Comparison of ENCODE assay signal across 21 mouse cellular contexts in the genomic region with DNA sequence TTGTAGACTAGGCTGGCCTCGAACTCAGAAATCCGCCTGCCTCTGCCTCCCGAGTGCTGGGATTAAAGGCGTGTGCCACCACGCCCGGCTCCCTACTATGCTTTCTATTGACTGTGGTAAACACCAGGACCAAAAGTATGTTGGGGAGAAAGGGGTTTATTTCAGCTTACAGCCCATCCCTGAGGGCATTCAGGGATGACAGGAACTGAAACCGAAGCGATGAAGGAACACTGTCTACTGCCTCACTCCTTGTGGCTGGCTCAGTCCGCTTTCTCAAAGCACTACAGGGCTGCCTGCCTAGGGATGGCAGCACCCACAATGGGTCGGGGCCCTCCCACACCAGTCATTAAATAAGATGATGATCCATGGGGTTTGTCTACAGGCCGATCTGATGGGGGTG.
"Had no signal": no experiment of that assay in that cellular context is flagged by ENCODE, and none has a peak within 500 bp of the region (broad histone marks: within the 10 kb centered on the region; RNA-seq: fewer than 3 reads in every experiment).

No protein-coding gene starts in this region.

- H3K27me3 ChIP-seq: heart, embryonic 12.5 days; hindbrain, embryonic 13.5 days; hindbrain, embryonic 15.5 days; limb, embryonic 12.5 days; liver, embryonic 13.5 days had no signal

- H3K27ac ChIP-seq: gastrocnemius, adult 2 months; heart, embryonic 10.5 days; hindbrain, embryonic 13.5 days; hindbrain, embryonic 15.5 days; hindbrain, postnatal 0 days; left cerebral cortex, adult 2 months; limb, embryonic 10.5 days; limb, embryonic 12.5 days; liver, embryonic 13.5 days had no signal

- DNase-seq: gastrocnemius, adult 2 months; gastrocnemius, postnatal 10 days; gastrocnemius, postnatal 25 days; heart, postnatal 10 days; kidney, adult 18-20 months; kidney, adult 8-10 months; kidney, postnatal 10 days; kidney, postnatal 25 days; layer of hippocampus, adult 9-11 months; liver; liver, embryonic 13.5 days had no signal

- H3K36me3 ChIP-seq: heart, embryonic 10.5 days; heart, embryonic 12.5 days; hindbrain, embryonic 13.5 days; hindbrain, embryonic 15.5 days; limb, embryonic 10.5 days; limb, embryonic 12.5 days; liver, embryonic 13.5 days had no signal

- H3K9me3 ChIP-seq: hindbrain, embryonic 15.5 days had no signal

- H3K9ac ChIP-seq: heart, embryonic 12.5 days; hindbrain, embryonic 13.5 days; hindbrain, embryonic 15.5 days; limb, embryonic 12.5 days; liver, embryonic 13.5 days had no signal

- H3K4me3 ChIP-seq: gastrocnemius, adult 2 months; heart, embryonic 10.5 days; heart, embryonic 12.5 days; hindbrain, embryonic 13.5 days; hindbrain, embryonic 15.5 days; left cerebral cortex, adult 2 months; limb, embryonic 10.5 days; limb, embryonic 12.5 days; liver, embryonic 13.5 days had no signal

- ATAC-seq: hindbrain, postnatal 0 days; intestine, embryonic 16.5 days had no signal

- H3K4me2 ChIP-seq: heart, embryonic 12.5 days; hindbrain, embryonic 13.5 days; hindbrain, embryonic 15.5 days; limb, embryonic 12.5 days; liver, embryonic 11.5 days; liver, embryonic 13.5 days had no signal
